Mouse (Mus musculus): ENCODE data around the gene Rhox2a. TPM values are rescaled to one million over a fixed set of nuclear protein-coding genes. Genes with fewer than 3 reads are reported as not detected.
"Not testable (repeated sequence)": the region's sequence is repeated elsewhere in the genome, so short reads cannot be mapped to it uniquely, and the experiment has no call there.

Gene Rhox2a
- polyA plus RNA-seq (2017; shearing (Covaris generic)), result not detected

DNA sequence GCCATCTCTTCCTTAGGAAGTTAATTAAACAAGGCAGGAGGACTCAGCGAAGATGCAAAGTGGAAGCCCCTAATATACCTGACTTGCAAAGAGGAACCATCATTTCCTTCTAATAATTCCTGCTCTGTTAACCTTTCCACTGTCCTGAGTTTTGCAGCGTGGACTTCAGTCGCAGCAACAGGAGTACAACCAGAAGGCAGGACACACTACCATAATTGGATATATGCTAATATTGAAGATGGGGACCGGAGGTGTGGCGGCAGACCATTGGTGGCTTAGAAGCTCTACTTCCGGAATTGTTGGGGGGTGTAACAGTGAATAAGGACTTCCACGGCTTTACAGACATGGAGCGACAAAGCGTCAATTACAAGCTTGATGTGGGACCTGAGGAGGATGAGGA, at the start of gene Rhox2a:
TSS of gene Rhox2a (plus strand) at position 301 of the 400 bp plus-strand sequence.
- ATAC-seq, result not testable (repeated sequence)

DNA sequence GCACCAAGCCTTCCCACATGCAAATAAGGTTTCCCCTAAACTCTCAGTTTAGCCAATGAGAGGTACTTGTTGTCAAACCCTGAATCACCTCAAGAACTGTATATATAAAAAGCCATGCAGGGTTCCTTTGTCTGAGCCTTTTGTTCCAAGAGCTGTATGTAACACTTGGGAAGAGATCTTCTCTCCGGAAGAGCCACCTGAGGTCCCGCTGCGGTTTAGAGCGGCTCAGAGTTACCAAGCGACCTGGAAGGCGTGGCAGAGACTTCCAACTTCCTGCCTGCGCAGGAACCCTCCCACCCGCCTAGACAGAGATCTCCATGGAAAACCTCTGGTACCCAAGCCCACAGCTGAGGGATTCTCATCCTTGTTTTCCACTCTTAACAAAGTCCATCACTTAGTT, 46.1 kb upstream of the Rhox2a start:
- no peak for ATAC-seq

DNA sequence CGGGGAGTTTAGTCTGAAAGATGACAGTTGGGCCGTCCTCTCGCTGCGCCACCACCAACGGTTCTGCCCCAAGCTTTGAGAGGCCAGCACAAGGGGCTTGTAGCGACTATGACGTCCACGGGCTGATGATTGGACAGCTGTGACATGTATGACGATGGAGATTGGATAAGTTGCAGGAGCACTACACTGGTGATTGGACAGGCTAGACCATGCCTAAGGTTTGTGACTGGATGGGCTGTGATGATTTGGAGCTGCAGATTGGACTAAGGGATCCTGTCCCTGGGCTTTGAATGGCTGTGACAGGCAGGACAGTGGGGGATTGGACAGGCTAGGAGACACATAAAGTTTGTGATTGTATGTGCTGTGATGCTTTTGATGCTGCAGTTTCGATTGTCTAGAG, 33.8 kb upstream of the Rhox2a start, which contains the start of gene Gm9:
TSS of gene Gm9 (minus strand) at position 101 of the 400 bp plus-strand sequence.
- no peak for ATAC-seq

DNA sequence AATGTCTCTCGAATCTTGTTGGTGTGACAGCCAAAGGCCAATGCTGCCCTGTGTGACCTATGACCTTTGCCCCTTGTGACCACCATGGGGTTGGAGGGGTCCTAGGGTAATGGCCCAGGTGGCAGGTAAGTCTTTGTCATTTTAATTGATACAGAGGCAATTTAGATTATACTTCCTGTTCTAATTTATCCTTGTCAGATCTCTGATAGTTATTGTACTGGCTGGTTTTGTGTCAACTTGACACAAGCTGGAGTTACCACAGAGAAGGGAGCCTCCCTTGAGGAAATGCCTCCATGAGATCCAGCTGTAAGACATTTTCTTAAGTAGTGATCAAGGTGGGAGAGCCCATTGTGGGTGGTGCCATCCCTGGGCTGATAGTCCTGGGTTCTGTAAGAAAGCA, 22.6 kb upstream of the Rhox2a start, which contains the start of gene Rhox1:
TSS of gene Rhox1 (minus strand) at position 101 of the 400 bp plus-strand sequence.
- not testable (repeated sequence) for ATAC-seq

DNA sequence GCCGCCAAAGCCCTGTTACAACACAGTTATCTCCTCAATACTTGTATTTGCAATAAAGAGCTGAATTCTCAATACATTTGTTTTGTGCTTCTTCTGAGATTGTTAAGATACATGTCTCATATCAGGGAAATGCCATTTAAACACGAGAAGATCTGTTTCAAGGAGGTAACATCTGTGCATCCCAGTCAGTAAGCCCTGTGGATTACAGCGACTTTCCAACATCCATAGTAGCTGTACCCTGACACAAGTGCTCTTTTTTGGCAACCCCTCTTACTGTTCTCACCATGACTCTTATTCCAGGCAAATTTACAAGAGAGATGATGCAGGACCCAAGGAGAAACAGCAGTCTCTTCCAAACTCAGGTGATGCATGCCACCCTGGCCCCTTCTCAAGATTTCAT, 4.8 kb downstream of the Rhox2a start, which contains the start of gene Rhox3a:
TSS of gene Rhox3a (plus strand) at position 301 of the 400 bp plus-strand sequence.
- ATAC-seq, result not testable (repeated sequence)

DNA sequence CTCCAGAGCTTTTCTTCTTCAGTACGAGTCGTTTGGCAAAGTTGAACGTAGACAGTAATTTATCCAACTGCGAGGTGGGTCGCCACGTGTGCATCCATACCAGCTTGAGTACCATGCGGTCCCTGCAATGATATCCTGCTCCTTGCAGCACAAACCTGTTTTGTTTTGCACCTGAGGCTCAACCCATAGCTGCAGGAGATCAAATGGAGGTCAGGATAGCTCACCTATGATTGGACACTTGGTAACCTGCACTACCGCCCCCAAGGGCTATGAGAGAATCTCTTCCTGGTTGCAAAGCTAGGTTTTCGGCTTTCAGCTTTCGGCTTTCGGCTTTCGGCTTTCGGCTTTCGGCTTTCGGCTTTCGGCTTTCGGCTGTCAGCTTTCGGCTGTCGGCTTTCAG, 20.3 kb downstream of the Rhox2a start, which contains the start of gene Rhox4a:
TSS of gene Rhox4a (plus strand) at position 301 of the 400 bp plus-strand sequence.
- not testable (repeated sequence) for ATAC-seq

Other genes with a start within 250 kb of the Rhox2a start
- not detected for gene Sowahd, start 196.1 kb upstream of the Rhox2a start, polyA plus RNA-seq (2017; shearing (Covaris generic))
- gene Rpl39, start 159.6 kb upstream of the Rhox2a start, polyA plus RNA-seq (2017; shearing (Covaris generic)), result 1,000 to 10,000 TPM in 1 of 3 experiments, 100 to 1,000 TPM in 2; 704 to 1,016 (median 774) TPM
- 10 to 100 TPM; 38.3 to 47.1 (median 39.0) TPM for gene Upf3b, start 134.7 kb upstream of the Rhox2a start, polyA plus RNA-seq (2017; shearing (Covaris generic))
- gene Nkap, start 118.2 kb upstream of the Rhox2a start, polyA plus RNA-seq (2017; shearing (Covaris generic)), result 10 to 100 TPM; 21.7 to 35.3 (median 33.7) TPM
- under 1 TPM in 2 of 3 experiments, not detected in 1; 0.33 to 0.53 TPM for gene Akap14, start 76.1 kb upstream of the Rhox2a start, polyA plus RNA-seq (2017; shearing (Covaris generic))
- 100 to 1,000 TPM; 266 to 354 (median 305) TPM for gene Ndufa1, start 53.8 kb upstream of the Rhox2a start, polyA plus RNA-seq (2017; shearing (Covaris generic))
- 10 to 100 TPM in 2 of 3 experiments, 1 to 10 TPM in 1; 7.9 to 16.0 (median 11.7) TPM for gene Rnf113a1, start 53.7 kb upstream of the Rhox2a start, polyA plus RNA-seq (2017; shearing (Covaris generic))
- gene Gm9, start 33.9 kb upstream of the Rhox2a start, polyA plus RNA-seq (2017; shearing (Covaris generic)), result not detected
- gene Rhox1, start 22.7 kb upstream of the Rhox2a start, polyA plus RNA-seq (2017; shearing (Covaris generic)), result not detected
- not detected for gene Rhox3a, start 4.9 kb downstream of the Rhox2a start, polyA plus RNA-seq (2017; shearing (Covaris generic))
- gene Rhox4a, start 20.4 kb downstream of the Rhox2a start, polyA plus RNA-seq (2017; shearing (Covaris generic)), result not detected
- not detected for gene Rhox3a2, start 135.1 kb downstream of the Rhox2a start, polyA plus RNA-seq (2017; shearing (Covaris generic))
- not detected for gene Rhox4a2, start 145.9 kb downstream of the Rhox2a start, polyA plus RNA-seq (2017; shearing (Covaris generic))
- not detected for gene Rhox2b, start 167.1 kb downstream of the Rhox2a start, polyA plus RNA-seq (2017; shearing (Covaris generic))
- gene Rhox4b, start 187.5 kb downstream of the Rhox2a start, polyA plus RNA-seq (2017; shearing (Covaris generic)), result not detected
- gene Rhox2c, start 208.7 kb downstream of the Rhox2a start, polyA plus RNA-seq (2017; shearing (Covaris generic)), result not detected
- gene Rhox3c, start 213.6 kb downstream of the Rhox2a start, polyA plus RNA-seq (2017; shearing (Covaris generic)), result not detected
- gene Rhox4c, start 235.4 kb downstream of the Rhox2a start, polyA plus RNA-seq (2017; shearing (Covaris generic)), result not detected
- gene Rhox2d, start 248.5 kb downstream of the Rhox2a start, polyA plus RNA-seq (2017; shearing (Covaris generic)), result not detected